Mouse (Mus musculus) neural tube, embryonic 14.5 days (tissue): ENCODE measurements around the gene Nav1. TPM values are rescaled to one million over a fixed set of nuclear protein-coding genes. Genes with fewer than 3 reads are reported as not detected.

Source experiments
- ATAC-seq: fragments of 200-750 bp; cut with Nextera tagmentation; 2 replicates; pipeline ENCODE4 v1.8.0; 2017; ENCODE audit warnings: low read depth, mild to moderate bottlenecking, moderate TSS enrichment, moderate library complexity
- H3K27ac ChIP-seq: fragments of 300-500 bp; sonication (generic); 2 replicates; pipeline ENCODE4 v1.5.1; 2014; ENCODE audit warnings: low read depth, mild to moderate bottlenecking, control low read depth, low read length, moderate library complexity, mixed read lengths
- H3K27me3 ChIP-seq: fragments of 300-500 bp; sonication (generic); 2 replicates; pipeline ENCODE4 v1.6.1; 2014; ENCODE audit warnings: low read length; ENCODE audit not compliant: control insufficient read depth, insufficient read depth
- H3K36me3 ChIP-seq: fragments of 300-500 bp; sonication (generic); 2 replicates; pipeline ENCODE4 v1.6.1; 2014; ENCODE audit warnings: low read length, mixed read lengths; ENCODE audit not compliant: control insufficient read depth, insufficient read depth
- H3K4me1 ChIP-seq: fragments of 300-500 bp; sonication (generic); 2 replicates; pipeline ENCODE4 v1.6.1; 2014; ENCODE audit warnings: low read length; ENCODE audit not compliant: control insufficient read depth, insufficient read depth
- H3K4me2 ChIP-seq: fragments of 300-500 bp; sonication (generic); 2 replicates; pipeline ENCODE4 v1.6.1; 2014; ENCODE audit warnings: mild to moderate bottlenecking, low read depth, low read length, control low read depth
- H3K4me3 ChIP-seq: fragments of 300-500 bp; sonication (generic); 2 replicates; pipeline ENCODE4 v1.5.1; 2014; ENCODE audit warnings: low read depth, low read length, control low read depth, mixed read lengths
- H3K9ac ChIP-seq: fragments of 300-500 bp; sonication (generic); replicated peaks from 2 replicates; pipeline ENCODE4 v1.6.1; 2014; ENCODE audit warnings: low read depth, mild to moderate bottlenecking, control low read depth, low read length, mixed read lengths
- H3K9me3 ChIP-seq: fragments of 300-500 bp; sonication (generic); 2 replicates; pipeline ENCODE4 v1.6.1; 2016; ENCODE audit warnings: low read length; ENCODE audit not compliant: control insufficient read depth
- WGBS: fragments of 180-500 bp; shearing (Covaris S2); extraction: QIAGEN DNeasy Blood & Tissue Kit; methylation state at CpG from one replicate; pipeline ENCODE4 v1.1.7; 2014; 5-methylcytosine and 5-hydroxymethylcytosine counted together
- polyA plus RNA-seq: library from polyadenylated mRNA; unstranded; fragments of >200 nt; fragmentation: Nextera tagmentation; extraction: Ambion mirVana; gene quantifications from 2 replicates; pipeline ENCODE4 v1.2.1, GENCODE M21; 2014

The Nav1 gene
- polyA plus RNA-seq, 1 experiment from 2014 or later: 64.9 TPM

DNA sequence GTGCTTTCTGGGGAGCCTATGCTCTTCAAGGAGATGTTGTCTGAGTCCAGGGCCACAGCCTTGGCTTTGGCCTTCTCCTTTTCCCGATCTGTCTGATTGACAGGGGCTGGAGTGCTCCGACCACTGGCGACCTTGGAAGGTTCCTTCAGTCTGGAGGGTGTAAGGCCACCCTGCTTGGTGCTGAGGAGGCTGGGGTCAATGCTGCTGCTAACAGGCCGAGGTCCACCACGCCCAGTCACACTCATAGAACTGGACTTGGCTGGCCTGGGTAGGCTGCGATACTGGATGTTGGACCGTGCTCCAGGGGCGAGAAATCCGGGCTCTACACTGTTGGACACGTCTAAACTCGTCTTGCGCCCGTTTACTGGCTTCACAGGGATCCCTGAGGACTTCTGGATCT, 136.5 kb downstream of the Nav1 start:
- ATAC-seq: no peak
- no peaks in the 10 kb centered on the region for H3K27me3 ChIP-seq
- peaks cover 44% of the 10 kb centered on the region for H3K36me3 ChIP-seq
- 0 out of 2 replicates have a peak, but pooled peaks cover 2% of the 10 kb centered on the region for H3K4me1 ChIP-seq
- H3K4me3 ChIP-seq: no peak overlapping the region
- no peak overlapping the region for H3K27ac ChIP-seq
- H3K4me2 ChIP-seq: no peak overlapping the region
- H3K9me3 ChIP-seq: no peaks in the 10 kb centered on the region
- 94% methylated on average over 13 of the region's 13 CpGs for WGBS
- H3K9ac ChIP-seq: no peak overlapping the region

DNA sequence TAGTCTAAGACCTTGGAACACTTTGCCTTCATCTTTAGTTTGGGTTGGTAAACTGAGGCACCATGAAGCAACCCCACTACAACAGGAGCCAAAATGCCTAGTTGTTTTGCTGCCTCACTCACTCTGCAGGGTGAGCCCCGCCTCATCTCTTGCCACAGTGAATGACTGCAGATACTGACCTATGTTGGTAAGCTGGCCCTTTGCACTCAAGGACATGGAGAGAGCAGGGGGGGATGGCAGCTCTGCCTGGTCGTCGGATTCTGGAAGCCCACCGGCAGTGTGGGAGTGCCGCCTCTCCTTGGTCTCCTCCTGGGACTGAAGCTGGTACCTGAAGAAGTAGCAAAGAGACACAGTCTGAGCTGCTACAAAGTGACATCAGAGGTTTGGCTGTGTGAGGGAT, 139.6 kb downstream of the Nav1 start:
- H3K27me3 ChIP-seq: no peaks in the 10 kb centered on the region
- H3K9ac ChIP-seq: no peak overlapping the region
- ATAC-seq: no peak
- H3K27ac ChIP-seq: no peak overlapping the region
- no peaks in the 10 kb centered on the region for H3K9me3 ChIP-seq
- H3K4me1 ChIP-seq: 0 out of 2 replicates have a peak, but pooled peaks cover 3% of the 10 kb centered on the region
- WGBS: 94% methylated on average over 5 of the region's 5 CpGs
- H3K4me2 ChIP-seq: no peak overlapping the region
- H3K36me3 ChIP-seq: peaks cover 69% of the 10 kb centered on the region
- no peak overlapping the region for H3K4me3 ChIP-seq

GRCm38 (mm10) chr1:135466935-135467334, 140.2 kb downstream of the Nav1 start:
- no peak overlapping the region for H3K4me2 ChIP-seq
- H3K4me1 ChIP-seq: 0 out of 2 replicates have a peak, but pooled peaks cover 3% of the 10 kb centered on the region

GRCm38 (mm10) chr1:135465734-135466133, 141.4 kb downstream of the Nav1 start:
- ATAC-seq: no peak
- no peak overlapping the region for H3K4me3 ChIP-seq
- no peak overlapping the region for H3K27ac ChIP-seq
- WGBS: 90% methylated on average over 19 of the region's 19 CpGs
- peaks cover 64% of the 10 kb centered on the region for H3K36me3 ChIP-seq
- no peaks in the 10 kb centered on the region for H3K9me3 ChIP-seq
- H3K4me1 ChIP-seq: 0 out of 2 replicates have a peak, but pooled peaks cover 3% of the 10 kb centered on the region
- H3K9ac ChIP-seq: no peak overlapping the region
- no peaks in the 10 kb centered on the region for H3K27me3 ChIP-seq
- no peak overlapping the region for H3K4me2 ChIP-seq

More at GRCm38 (mm10) chr1:135466935-135467334, 140.2 kb downstream of the Nav1 start:
- ATAC-seq: no peak
- Histone ChIP-seq H3K4me3 (no peak overlapping the region), H3K9me3 (no peaks in the 10 kb centered on the region), H3K27ac (no peak overlapping the region), H3K36me3 (peaks cover 72% of the 10 kb centered on the region), H3K27me3 (no peaks in the 10 kb centered on the region), H3K9ac (no peak overlapping the region)
- 77% methylated on average over 3 of the region's 3 CpGs for WGBS

GRCm38 (mm10) chr1:135462736-135463135, 144.4 kb downstream of the Nav1 start:
- WGBS: 86% methylated on average over 8 of the region's 8 CpGs
- Histone ChIP-seq H3K4me2 (no peak overlapping the region), H3K27me3 (no peaks in the 10 kb centered on the region), H3K9ac (no peak overlapping the region), H3K9me3 (no peaks in the 10 kb centered on the region), H3K27ac (no peak overlapping the region), H3K36me3 (peaks cover 78% of the 10 kb centered on the region), H3K4me1 (0 out of 2 replicates have a peak, but pooled peaks cover 3% of the 10 kb centered on the region), H3K4me3 (no peak overlapping the region)
- no peak for ATAC-seq

DNA sequence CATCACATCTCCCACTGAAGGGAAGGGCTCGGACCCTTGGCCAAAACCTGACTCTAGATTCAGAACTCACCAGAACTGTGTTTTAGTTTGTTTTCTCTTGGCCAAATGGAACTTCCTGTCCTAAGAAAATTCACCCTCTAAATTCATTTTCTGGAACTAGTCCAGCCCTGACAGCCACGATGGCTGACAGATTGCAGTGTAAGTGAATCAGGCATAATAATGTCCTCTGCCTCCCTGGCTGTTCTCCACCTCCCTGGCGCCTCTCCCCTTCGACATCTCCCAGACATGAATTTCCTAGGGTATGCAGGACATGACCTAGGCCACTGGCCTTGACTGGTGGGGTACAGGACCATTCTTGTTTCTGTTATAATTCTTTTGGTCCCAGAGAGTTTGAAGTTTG, 144.8 kb downstream of the Nav1 start:
- ATAC-seq: no peak
- Histone ChIP-seq H3K27me3 (no peaks in the 10 kb centered on the region), H3K36me3 (peaks cover 76% of the 10 kb centered on the region), H3K9ac (no peak overlapping the region), H3K9me3 (no peaks in the 10 kb centered on the region), H3K4me1 (0 out of 2 replicates have a peak, but pooled peaks cover 3% of the 10 kb centered on the region), H3K27ac (no peak overlapping the region), H3K4me2 (no peak overlapping the region), H3K4me3 (no peak overlapping the region)
- WGBS: 71% methylated on average over 4 of the region's 4 CpGs

DNA sequence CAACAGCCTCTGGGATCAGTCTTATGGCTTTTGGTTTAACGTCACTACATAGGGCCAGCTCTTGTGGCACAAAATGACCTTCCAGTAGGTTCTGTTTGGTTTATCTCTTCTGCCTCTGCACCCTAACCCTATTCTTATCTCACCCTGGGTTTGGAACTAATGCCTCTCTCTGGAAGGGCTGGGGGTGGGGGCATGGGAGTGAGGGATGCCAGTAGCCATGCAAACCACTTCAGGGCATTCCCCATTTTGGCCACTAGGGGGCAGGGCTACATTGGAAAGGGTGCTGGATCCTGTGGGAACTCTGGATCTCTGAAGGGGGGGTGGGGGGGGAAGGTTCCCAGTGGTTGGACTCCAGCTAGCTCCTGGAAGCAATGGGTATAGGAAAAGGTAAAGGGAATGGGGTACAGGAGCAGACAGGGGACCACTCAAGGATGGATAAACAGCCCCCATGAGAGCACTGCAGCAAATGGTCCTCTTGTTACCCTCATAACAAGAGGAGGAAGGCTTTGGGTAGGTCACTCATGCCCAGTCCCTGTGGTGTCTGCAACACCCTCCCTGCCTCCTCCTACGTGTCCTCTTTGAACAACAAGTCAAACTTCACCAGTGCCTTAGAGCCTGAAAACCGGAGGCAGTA, 145.9 kb downstream of the Nav1 start:
- WGBS: 83% methylated on average over 3 of the region's 3 CpGs
- Histone ChIP-seq H3K4me3 (no peak overlapping the region), H3K4me1 (0 out of 2 replicates have a peak, but pooled peaks cover 3% of the 10 kb centered on the region), H3K9me3 (no peaks in the 10 kb centered on the region), H3K27me3 (no peaks in the 10 kb centered on the region), H3K4me2 (no peak overlapping the region), H3K9ac (no peak overlapping the region), H3K27ac (no peak overlapping the region), H3K36me3 (peaks cover 80% of the 10 kb centered on the region)
- ATAC-seq: peak; percentile 62; the same call in 1 of the 2 replicates

DNA sequence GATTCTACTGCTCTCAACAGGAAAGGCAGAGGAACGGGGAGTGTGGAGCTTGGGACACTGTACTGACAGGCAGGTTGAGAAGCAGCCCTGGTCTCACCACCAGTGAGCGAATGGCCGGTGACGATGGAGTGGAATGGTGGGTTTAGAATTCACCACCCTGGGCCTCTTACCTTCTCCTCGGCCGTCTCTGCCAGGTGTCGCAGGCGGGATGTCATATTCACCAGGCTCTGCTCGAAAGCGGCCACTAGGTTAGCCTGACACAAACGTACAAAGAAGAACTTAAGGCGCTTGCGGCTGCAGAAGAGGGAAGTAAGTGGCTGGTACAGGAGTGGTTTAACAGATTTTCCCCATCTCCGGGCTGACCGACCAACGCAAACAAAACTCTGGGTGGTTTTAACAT, 146.6 kb downstream of the Nav1 start:
- no peak overlapping the region for H3K27ac ChIP-seq
- H3K4me2 ChIP-seq: no peak overlapping the region
- no peaks in the 10 kb centered on the region for H3K9me3 ChIP-seq
- H3K27me3 ChIP-seq: no peaks in the 10 kb centered on the region
- no peak overlapping the region for H3K9ac ChIP-seq
- H3K36me3 ChIP-seq: peaks cover 80% of the 10 kb centered on the region
- 93% methylated on average over 16 of the region's 16 CpGs for WGBS
- 0 out of 2 replicates have a peak, but pooled peaks cover 3% of the 10 kb centered on the region for H3K4me1 ChIP-seq
- H3K4me3 ChIP-seq: no peak overlapping the region
- ATAC-seq: no peak

GRCm38 (mm10) chr1:135457860-135458259, 149.2 kb downstream of the Nav1 start:
- no peaks in the 10 kb centered on the region for H3K27me3 ChIP-seq
- peaks cover 81% of the 10 kb centered on the region for H3K36me3 ChIP-seq
- no peaks in the 10 kb centered on the region for H3K4me1 ChIP-seq
- H3K4me2 ChIP-seq: no peak overlapping the region
- H3K4me3 ChIP-seq: no peak overlapping the region
- 92% methylated on average over 5 of the region's 5 CpGs for WGBS
- ATAC-seq: no peak
- no peak overlapping the region for H3K27ac ChIP-seq
- H3K9ac ChIP-seq: no peak overlapping the region
- no peaks in the 10 kb centered on the region for H3K9me3 ChIP-seq
